In the genomic region with DNA sequence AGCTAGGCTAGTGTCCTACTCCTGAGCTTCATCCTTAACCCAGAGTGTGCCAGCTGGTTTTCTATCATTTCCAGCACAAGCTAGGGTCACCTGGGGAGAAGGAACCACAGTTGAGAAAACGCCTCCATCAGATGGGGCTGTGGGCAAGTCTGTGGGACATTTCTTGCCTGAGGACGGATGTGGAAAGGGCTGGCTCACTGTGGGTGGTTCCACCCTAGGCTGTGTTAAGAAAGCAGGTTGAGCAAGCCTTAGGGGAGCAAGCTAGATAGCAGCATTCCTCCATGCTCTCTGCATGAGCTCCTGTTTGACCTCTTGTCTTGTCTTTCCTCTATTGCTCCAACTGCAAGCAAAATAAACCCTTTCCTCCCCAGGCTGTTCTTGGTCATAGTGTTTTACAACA, we compare ENCODE assay signal across 25 mouse cellular contexts. TPM values are rescaled to one million over a fixed set of nuclear protein-coding genes. Genes with fewer than 3 reads are reported as not detected.
DNase-seq lines count a peak whose midpoint lies in the region; ATAC-seq and TF ChIP-seq lines count a peak whose summit lies in the region.
"Had no signal": no experiment of that assay in that cellular context is flagged by ENCODE, and none has a peak within 500 bp of the region (broad histone marks: within the 10 kb centered on the region; RNA-seq: fewer than 3 reads in every experiment).

No protein-coding gene starts in this region.

- ATAC-seq in megakaryocyte, adult 5-6 weeks (ENCODE audit: poor library complexity, severe bottlenecking) = peak; percentile 90
- ATAC-seq in forebrain, embryonic 16.5 days = no peak
- ATAC-seq in forebrain, embryonic 14.5 days = no peak
- ATAC-seq: activated CD4-positive, CD25-positive, alpha-beta regulatory T cell, adult 4 months; CD4-positive, CD25-positive, alpha-beta regulatory T cell, adult 4 months; forebrain, embryonic 13.5 days; forebrain, postnatal 0 days had no signal

- no peaks in the 10 kb centered on the region for H3K9me3 ChIP-seq in forebrain, embryonic 16.5 days (ENCODE audit: control insufficient read depth, low read length)
- no peaks in the 10 kb centered on the region for H3K9me3 ChIP-seq in forebrain, embryonic 14.5 days (replicated peaks; ENCODE audit: control insufficient read depth, low read length)
- H3K9me3 ChIP-seq: embryonic facial prominence, embryonic 10.5 days; embryonic facial prominence, embryonic 12.5 days; forebrain, embryonic 13.5 days; G1E had no signal

- H3K4me1 ChIP-seq in heart, adult 2 months (ENCODE audit: control insufficient read depth, insufficient read depth, low read length) = no peaks in the 10 kb centered on the region; the same call in 1 of the 2 replicates
- H3K4me1 ChIP-seq in forebrain, embryonic 16.5 days (replicated peaks; ENCODE audit: control insufficient read depth, insufficient read depth, low read length) = no peaks in the 10 kb centered on the region
- no peaks in the 10 kb centered on the region for H3K4me1 ChIP-seq in forebrain, embryonic 14.5 days (ENCODE audit: control insufficient read depth, insufficient read depth, low read length)
- H3K4me1 ChIP-seq: embryonic facial prominence, embryonic 10.5 days; embryonic facial prominence, embryonic 12.5 days; forebrain, embryonic 13.5 days had no signal

- no peak overlapping the region for H3K27ac ChIP-seq in heart, adult 2 months
- H3K27ac ChIP-seq in forebrain, embryonic 16.5 days (ENCODE audit: low read length) = no peak overlapping the region
- no peak overlapping the region for H3K27ac ChIP-seq in forebrain, embryonic 14.5 days (ENCODE audit: low read depth, low read length)
- H3K27ac ChIP-seq: embryonic facial prominence, embryonic 10.5 days; embryonic facial prominence, embryonic 12.5 days; forebrain, embryonic 13.5 days had no signal

- TF ChIP-seq POLR2A in heart, adult 2 months (IDR thresholded peaks at IDR 0.05; ENCODE audit: insufficient read depth, low read depth, low read length) = no peak

- peak; percentile 73 for DNase-seq in heart, adult 11 months
- DNase-seq in heart, adult 2 months = no peak
- DNase-seq in 416B (ENCODE audit: low read depth) (peak; percentile 56), ZHBTc4 (ENCODE audit: low read depth, low spot score) (peak; percentile 11), MN1 (ENCODE audit: low spot score) (no peak)
- DNase-seq in forebrain, embryonic 14.5 days (ENCODE audit: low spot score) = no peak
- DNase-seq: adrenal gland, adult 8-10 months; adrenal gland, postnatal 14 days; adrenal gland, postnatal 36 days; B cell, adult 2 months; cerebellum, adult 11-12 months; cerebellum, adult 2 months; cerebellum, adult 9-10 months; cerebellum, postnatal 10 days; cerebellum, postnatal 25 days; forebrain, postnatal 0 days had no signal

- no peak overlapping the region for H3K9ac ChIP-seq in heart, adult 2 months (ENCODE audit: low read depth, low read length)
- no peak overlapping the region for H3K9ac ChIP-seq in forebrain, embryonic 16.5 days (replicated peaks; ENCODE audit: low read depth, low read length)
- H3K9ac ChIP-seq in forebrain, embryonic 14.5 days (ENCODE audit: low read length) = no peak overlapping the region
- H3K9ac ChIP-seq: embryonic facial prominence, embryonic 12.5 days; forebrain, embryonic 13.5 days; forebrain, postnatal 0 days had no signal

- TF ChIP-seq EP300 in heart, adult 2 months (IDR thresholded peaks at IDR 0.05; ENCODE audit: insufficient read depth, low read depth, low read length) = no peak

- no peak overlapping the region for H3K4me3 ChIP-seq in heart, adult 2 months
- no peak overlapping the region for H3K4me3 ChIP-seq in forebrain, embryonic 16.5 days (replicated peaks; ENCODE audit: low read length)
- H3K4me3 ChIP-seq in forebrain, embryonic 14.5 days (ENCODE audit: low read depth, low read length) = no peak overlapping the region
- H3K4me3 ChIP-seq: embryonic facial prominence, embryonic 10.5 days; embryonic facial prominence, embryonic 12.5 days; forebrain, embryonic 13.5 days had no signal

- WGBS in heart, adult 2 months = 93% methylated on average over 2 of the region's 2 CpGs
- 82% methylated on average over 2 of the region's 2 CpGs for WGBS in forebrain, embryonic 16.5 days
- WGBS in forebrain, embryonic 14.5 days = 78% methylated on average over 2 of the region's 2 CpGs

- intact Hi-C loops in heart, adult 2 months (cut with DNase I) = no loop called here

- no peak for TF ChIP-seq CTCF in heart, adult 2 months (IDR thresholded peaks at IDR 0.05)

- peaks cover 23% of the 10 kb centered on the region for H3K36me3 ChIP-seq in heart, adult 2 months (ENCODE audit: control insufficient read depth, insufficient read depth, low read length)
- peaks cover 22% of the 10 kb centered on the region for H3K36me3 ChIP-seq in forebrain, embryonic 16.5 days (ENCODE audit: control insufficient read depth, insufficient read depth)
- H3K36me3 ChIP-seq in forebrain, embryonic 14.5 days (ENCODE audit: control insufficient read depth, insufficient read depth, low read length) = peaks cover 32% of the 10 kb centered on the region

- no peaks in the 10 kb centered on the region for H3K79me2 ChIP-seq in heart, adult 2 months (replicated peaks; ENCODE audit: control insufficient read depth, insufficient read depth, low read length)

- H3K4me2 ChIP-seq in forebrain, embryonic 16.5 days (ENCODE audit: low read length) = no peak overlapping the region
- H3K4me2 ChIP-seq in forebrain, embryonic 14.5 days (ENCODE audit: low read length) = no peak overlapping the region
- H3K4me2 ChIP-seq: embryonic facial prominence, embryonic 12.5 days; forebrain, embryonic 13.5 days had no signal

- no peaks in the 10 kb centered on the region for H3K27me3 ChIP-seq in heart, adult 2 months (ENCODE audit: control insufficient read depth, insufficient read depth, low read length)
- no peaks in the 10 kb centered on the region for H3K27me3 ChIP-seq in forebrain, embryonic 16.5 days (replicated peaks; ENCODE audit: control insufficient read depth, insufficient read depth, low read length)
- H3K27me3 ChIP-seq in forebrain, embryonic 14.5 days (replicated peaks; ENCODE audit: control insufficient read depth, insufficient read depth, low read length) = no peaks in the 10 kb centered on the region
- H3K27me3 ChIP-seq: CH12.LX; embryonic facial prominence, embryonic 12.5 days; forebrain, embryonic 13.5 days had no signal

RNA-seq across cellular contexts. Expression of gene Nt5c3, which starts 33.0 kb away (rescaled TPM):
- total RNA-seq in heart, adult 2 months (2021) = 10 to 100 TPM; 62.4 to 75.5 TPM
- 16.9 and 49.2 TPM in 2 replicates for polyA plus RNA-seq in heart, adult 2 months (2012; rRNA removed)
- total RNA-seq in megakaryocyte, adult 5-6 weeks (2015) = 64.6 and 71.0 TPM in 2 replicates
- 36.6 TPM in 2 replicates for total RNA-seq in megakaryocyte, adult 5-6 weeks (2017)
- polyA plus RNA-seq in forebrain, embryonic 16.5 days (2015; fragmentation: Nextera tagmentation; extraction: Ambion mirVana) = 166 and 178 TPM in 2 replicates
- 174 and 189 TPM in 2 replicates for polyA plus RNA-seq in forebrain, embryonic 14.5 days (2014; fragmentation: Nextera tagmentation; extraction: Ambion mirVana)

RNA-seq across cellular contexts. Expression of gene Vmn1r4, which starts 33.1 kb away (rescaled TPM):
- under 1 TPM in 1 of 2 experiments, not detected in 1; 0.16 TPM for total RNA-seq in heart, adult 2 months (2021)
- 0.06 and 0.29 TPM in 2 replicates for polyA plus RNA-seq in heart, adult 2 months (2012; rRNA removed)
- total RNA-seq in megakaryocyte, adult 5-6 weeks (2015) = 0.47 TPM in 1 of 2 replicates, not detected in the other
- total RNA-seq in megakaryocyte, adult 5-6 weeks (2017) = 0.07 TPM in 1 of 2 replicates, not detected in the other
- 0.42 and 0.46 TPM in 2 replicates for polyA plus RNA-seq in forebrain, embryonic 16.5 days (2015; fragmentation: Nextera tagmentation; extraction: Ambion mirVana)
- 0.17 and 0.33 TPM in 2 replicates for polyA plus RNA-seq in forebrain, embryonic 14.5 days (2014; fragmentation: Nextera tagmentation; extraction: Ambion mirVana)
- polyA plus RNA-seq: activated CD4-positive, CD25-positive, alpha-beta regulatory T cell, adult 4 months; G1E had no signal

RNA-seq across cellular contexts. Expression of gene Fkbp9, which starts 58.9 kb away (rescaled TPM):
- total RNA-seq in heart, adult 2 months (2021) = 10 to 100 TPM; 84.5 to 85.9 TPM
- polyA plus RNA-seq in heart, adult 2 months (2012; rRNA removed) = 44.1 and 89.8 TPM in 2 replicates
- 0.20 and 0.91 TPM in 2 replicates for total RNA-seq in megakaryocyte, adult 5-6 weeks (2015)
- 0.73 and 1.2 TPM in 2 replicates for total RNA-seq in megakaryocyte, adult 5-6 weeks (2017)
- 27.5 and 40.8 TPM in 2 replicates for polyA plus RNA-seq in forebrain, embryonic 16.5 days (2015; fragmentation: Nextera tagmentation; extraction: Ambion mirVana)
- 26.3 and 27.9 TPM in 2 replicates for polyA plus RNA-seq in forebrain, embryonic 14.5 days (2014; fragmentation: Nextera tagmentation; extraction: Ambion mirVana)
- polyA plus RNA-seq: activated CD4-positive, CD25-positive, alpha-beta regulatory T cell, adult 4 months; CD4-positive, CD25-positive, alpha-beta regulatory T cell, adult 4 months; G1E had no signal

Comparison
In these comparisons a context has a peak if more than half of its experiments do, and no peak if none do; other contexts are left out.
1. DNase-seq: peak in heart, adult 11 months (single experiment), 416B (single experiment) and ZHBTc4 (single experiment); none in heart, adult 2 months (0 of 2), MN1 (single experiment) and forebrain, embryonic 14.5 days (single experiment).